Mouse (Mus musculus) neutrophil, adult 5-6 weeks (primary cell): ENCODE measurements around the gene Gm42906. TPM values are rescaled to one million over a fixed set of nuclear protein-coding genes. Genes with fewer than 3 reads are reported as not detected.

ENCODE experiments used
- ATAC-seq: fragments of 151-379, 151-347 bp; 2 replicates; pipeline ENCODE4 v1.8.0; 2017; ENCODE audit warnings: mild to moderate bottlenecking, moderate TSS enrichment; ENCODE audit not compliant: insufficient number of reproducible peaks, poor library complexity, low FRiP score, severe bottlenecking; ENCODE audit errors: extremely low read depth
- total RNA-seq: library from RNA; stranded (forward); fragments of 200-1000 nt; gene quantifications from 2 replicates; pipeline ENCODE4 v1.2.3, GENCODE M21; 2017

Gm42906 gene
- total RNA-seq, 1 experiment from 2014 or later: not detected

- ATAC-seq: no peak
Observed at GRCm38 (mm10) chr5:151027171-151027570, 400.8 kb downstream of the Gm42906 start.

DNA sequence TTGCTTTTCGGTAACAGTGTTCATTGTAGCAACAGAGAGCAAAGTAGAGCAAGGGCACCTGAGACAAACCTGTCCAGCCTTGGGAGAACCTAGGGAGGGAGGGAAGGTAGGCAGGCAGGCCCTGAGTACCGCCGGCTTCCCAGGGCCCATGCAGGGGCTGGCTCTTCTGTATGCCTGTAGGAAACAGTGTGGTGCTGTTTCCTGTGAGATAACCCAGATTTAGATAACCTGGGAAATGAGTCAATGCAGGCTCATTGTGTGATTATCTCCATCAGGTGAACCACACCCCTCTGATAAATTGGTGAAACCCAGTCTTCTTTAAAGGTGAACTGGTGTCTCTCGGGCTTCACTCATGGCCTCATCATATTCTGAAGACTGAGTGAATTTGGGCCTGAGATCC, 401.9 kb downstream of the Gm42906 start:
- ATAC-seq: no peak

GRCm38 (mm10) chr5:151024483-151024882, 403.5 kb downstream of the Gm42906 start:
- no peak for ATAC-seq

- ATAC-seq: no peak
Observed at GRCm38 (mm10) chr5:151023461-151023860, 404.5 kb downstream of the Gm42906 start.

GRCm38 (mm10) chr5:151022939-151023338, 405.0 kb downstream of the Gm42906 start:
- ATAC-seq: no peak

DNA sequence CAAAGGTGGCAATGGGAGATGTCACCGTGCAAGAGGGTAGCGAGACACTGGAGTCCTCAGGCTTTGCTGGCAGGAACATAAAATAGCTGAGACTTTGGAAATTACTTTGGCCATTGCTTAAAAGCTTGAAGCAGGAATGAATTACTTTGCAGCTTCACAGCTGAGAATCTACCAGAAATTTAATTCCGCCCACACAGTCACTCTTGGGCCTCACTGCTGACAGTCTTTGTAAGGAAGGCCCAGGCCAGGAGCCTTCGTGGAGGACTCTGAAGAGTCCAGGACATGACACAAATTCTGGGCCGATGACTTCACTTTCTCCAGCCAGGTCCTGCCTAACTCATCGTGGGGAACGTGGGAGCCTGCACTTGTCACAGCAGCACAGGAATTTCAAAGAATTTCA, 405.9 kb downstream of the Gm42906 start:
- ATAC-seq: no peak

DNA sequence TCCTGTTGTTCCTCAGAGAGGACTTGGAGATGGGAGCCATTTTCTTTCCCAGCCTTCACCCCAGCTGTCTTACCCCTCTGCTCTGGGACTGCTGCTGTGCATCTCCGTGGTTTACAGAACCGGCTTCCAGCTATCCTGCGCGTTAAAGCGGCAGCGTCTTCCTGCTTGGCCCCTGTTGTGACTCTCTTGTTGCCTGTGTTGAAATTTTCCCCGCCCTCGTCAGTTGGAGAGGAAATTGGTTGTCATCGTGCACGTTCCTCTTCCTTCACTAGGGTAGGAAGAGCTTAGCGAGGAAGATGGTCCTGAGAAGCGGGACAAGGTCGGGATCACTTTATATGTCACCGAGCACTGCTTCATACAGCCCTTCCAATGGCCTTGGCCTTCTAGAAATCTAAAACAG, 407.1 kb downstream of the Gm42906 start:
- ATAC-seq: no peak

- ATAC-seq: no peak
Observed at GRCm38 (mm10) chr5:151020031-151020820, 407.7 kb downstream of the Gm42906 start.

DNA sequence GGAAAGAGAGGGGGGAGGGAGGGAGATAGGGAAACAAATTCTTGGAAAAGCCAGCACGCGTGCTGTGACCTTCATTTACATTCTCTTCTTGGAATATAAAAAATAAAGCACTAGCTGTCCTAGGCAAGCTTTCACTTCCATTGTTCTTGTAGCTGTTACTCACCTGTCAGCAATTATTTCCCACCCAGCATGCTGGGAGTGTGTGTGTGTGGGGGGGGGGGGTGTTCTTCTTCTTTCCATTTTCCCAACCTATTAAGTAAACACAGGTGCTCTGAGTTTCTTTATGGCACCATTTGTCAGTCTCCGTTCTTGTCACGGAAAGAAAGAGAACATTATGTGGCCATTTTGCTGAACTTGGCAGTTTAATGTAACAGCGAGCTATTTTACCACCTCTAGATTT, 409.0 kb downstream of the Gm42906 start:
- ATAC-seq: no peak

- no peak for ATAC-seq
Observed at GRCm38 (mm10) chr5:151018450-151018849, 409.5 kb downstream of the Gm42906 start.

Other genes with a start within 250 kb of the Gm42906 start
- gene Stard13, start 194.3 kb downstream of the Gm42906 start, total RNA-seq: not detected in 2 replicates
- not detected in 2 replicates for gene Vmn2r18, start 177.9 kb upstream of the Gm42906 start, total RNA-seq
- gene Rfc3, start 223.1 kb upstream of the Gm42906 start, total RNA-seq: 13.7 and 27.6 TPM in 2 replicates